Mouse (Mus musculus) midbrain, embryonic 15.5 days (tissue): ENCODE data around the gene Aldh1a1. TPM values are rescaled to one million over a fixed set of nuclear protein-coding genes. Genes with fewer than 3 reads are reported as not detected.
"Not testable (repeated sequence)": the region's sequence is repeated elsewhere in the genome, so short reads cannot be mapped to it uniquely, and the experiment has no call there.

Experiments used
- ATAC-seq: fragments of 200-750 bp; cut with Nextera tagmentation; replicated peaks from 2 replicates; pipeline ENCODE4 v1.8.0; 2017; ENCODE audit warnings: moderate TSS enrichment
- H3K27ac ChIP-seq: fragments of 300-500 bp; sonication (generic); 2 replicates; pipeline ENCODE4 v1.5.1; 2015; ENCODE audit warnings: mild to moderate bottlenecking, inconsistent platforms
- H3K27me3 ChIP-seq: fragments of 300-500 bp; sonication (generic); replicated peaks from 2 replicates; pipeline ENCODE4 v1.6.1; 2015; ENCODE audit warnings: inconsistent platforms
- H3K36me3 ChIP-seq: fragments of 300-500 bp; sonication (generic); replicated peaks from 2 replicates; pipeline ENCODE4 v1.6.1; 2015; ENCODE audit warnings: inconsistent platforms
- H3K4me1 ChIP-seq: fragments of 300-500 bp; sonication (generic); 2 replicates; pipeline ENCODE4 v1.6.1; 2015; ENCODE audit warnings: inconsistent platforms
- H3K4me2 ChIP-seq: fragments of 300-500 bp; sonication (generic); 2 replicates; pipeline ENCODE4 v1.6.1; 2015; ENCODE audit warnings: inconsistent platforms, mild to moderate bottlenecking, moderate library complexity
- H3K4me3 ChIP-seq: fragments of 300-500 bp; sonication (generic); 2 replicates; pipeline ENCODE4 v1.5.1; 2015; ENCODE audit warnings: mild to moderate bottlenecking, inconsistent platforms
- H3K9ac ChIP-seq: fragments of 300-500 bp; sonication (generic); 2 replicates; pipeline ENCODE4 v1.6.1; 2015; ENCODE audit warnings: mild to moderate bottlenecking, inconsistent platforms
- H3K9me3 ChIP-seq: fragments of 300-500 bp; sonication (generic); 2 replicates; pipeline ENCODE4 v1.6.1; 2016; ENCODE audit warnings: inconsistent platforms
- WGBS: fragments of 180-500 bp; shearing (Covaris S2); methylation state at CpG from one replicate; pipeline ENCODE4 v1.1.7; 2015; ENCODE audit warnings: mixed read lengths; 5-methylcytosine and 5-hydroxymethylcytosine counted together
- polyA plus RNA-seq: library from polyadenylated mRNA; unstranded; fragments of >200 nt; fragmentation: Nextera tagmentation; extraction: Ambion mirVana; gene quantifications from 2 replicates; pipeline ENCODE4 v1.2.1, GENCODE M21; 2015

Gene Aldh1a1
- polyA plus RNA-seq, 1 experiment from 2014 or later: 16.3 TPM

DNA sequence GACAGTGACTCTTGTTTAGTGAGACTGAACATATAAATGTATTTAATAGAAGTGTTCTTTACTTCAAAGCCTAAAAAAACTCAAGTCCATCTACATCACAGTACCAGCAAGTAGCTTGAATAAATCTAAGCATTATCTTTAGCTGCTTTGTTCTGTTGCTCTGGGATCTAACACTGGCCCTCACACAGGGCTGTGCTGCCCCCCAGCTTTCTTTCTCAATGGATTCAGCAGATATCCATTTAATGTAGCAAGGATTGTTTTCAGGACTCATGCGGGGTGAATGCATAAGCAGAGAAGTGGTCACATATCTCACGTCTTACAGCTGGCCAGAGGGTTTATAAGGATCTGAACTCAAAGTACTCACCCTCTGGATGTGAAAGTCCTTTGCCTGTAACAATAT, 129.9 kb downstream of the Aldh1a1 start:
- no peaks in the 10 kb centered on the region for H3K9me3 ChIP-seq
- no peak overlapping the region for H3K4me3 ChIP-seq
- H3K9ac ChIP-seq: no peak overlapping the region
- H3K36me3 ChIP-seq: no peaks in the 10 kb centered on the region
- ATAC-seq: no peak
- WGBS: 21% methylated on average over 2 of the region's 2 CpGs
- no peak overlapping the region for H3K4me2 ChIP-seq
- H3K27me3 ChIP-seq: no peaks in the 10 kb centered on the region
- H3K27ac ChIP-seq: no peak overlapping the region
- H3K4me1 ChIP-seq: no peaks in the 10 kb centered on the region

DNA sequence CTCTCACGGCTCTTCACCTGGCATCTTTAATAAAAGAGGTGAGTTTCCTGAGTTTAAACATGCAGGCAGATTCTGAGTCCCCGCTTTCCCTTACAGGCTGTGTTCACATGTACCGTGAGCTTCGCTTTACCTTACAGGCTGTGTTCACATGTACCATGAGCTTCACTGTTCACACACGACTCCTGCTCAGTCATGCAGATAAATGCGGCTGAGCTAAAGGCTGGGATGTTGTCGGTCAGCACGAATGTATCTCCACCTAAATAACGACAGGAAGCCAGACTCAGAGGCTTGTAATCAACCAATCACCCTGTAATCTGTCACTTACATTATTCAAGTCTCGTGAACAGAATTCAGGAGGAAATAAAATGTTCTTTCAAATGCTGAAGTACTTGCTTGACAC, 130.9 kb downstream of the Aldh1a1 start:
- 49% methylated on average over 10 of the region's 10 CpGs for WGBS
- Histone ChIP-seq H3K27ac (no peak overlapping the region), H3K9ac (no peak overlapping the region), H3K4me2 (no peak overlapping the region), H3K27me3 (no peaks in the 10 kb centered on the region), H3K4me1 (no peaks in the 10 kb centered on the region), H3K9me3 (no peaks in the 10 kb centered on the region), H3K36me3 (no peaks in the 10 kb centered on the region), H3K4me3 (no peak overlapping the region)
- ATAC-seq: no peak

DNA sequence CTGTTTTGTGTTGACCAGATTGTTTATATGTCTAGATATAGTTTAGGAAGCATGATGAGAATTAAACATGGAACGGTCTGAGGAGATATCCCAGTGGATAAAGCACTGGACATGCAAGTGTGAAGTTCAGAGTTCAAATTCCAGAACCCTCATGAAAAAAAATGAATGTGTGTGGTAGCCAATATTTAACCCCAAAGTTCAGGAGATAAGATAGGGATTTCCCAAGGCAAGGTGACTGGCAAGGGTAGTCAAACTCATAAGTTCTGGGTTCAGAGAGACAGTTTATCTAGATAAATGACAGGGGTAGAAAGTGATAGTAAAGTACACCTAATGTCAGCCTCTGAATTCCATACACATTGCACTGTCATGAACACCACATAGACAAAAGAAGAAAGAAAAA, 138.5 kb downstream of the Aldh1a1 start:
- WGBS: 93% methylated on average over 1 of the region's 1 CpGs
- Histone ChIP-seq H3K27me3 (no peaks in the 10 kb centered on the region), H3K36me3 (no peaks in the 10 kb centered on the region), H3K9ac (no peak overlapping the region), H3K4me3 (no peak overlapping the region), H3K9me3 (no peaks in the 10 kb centered on the region), H3K27ac (no peak overlapping the region), H3K4me1 (no peaks in the 10 kb centered on the region), H3K4me2 (no peak overlapping the region)
- no peak for ATAC-seq

DNA sequence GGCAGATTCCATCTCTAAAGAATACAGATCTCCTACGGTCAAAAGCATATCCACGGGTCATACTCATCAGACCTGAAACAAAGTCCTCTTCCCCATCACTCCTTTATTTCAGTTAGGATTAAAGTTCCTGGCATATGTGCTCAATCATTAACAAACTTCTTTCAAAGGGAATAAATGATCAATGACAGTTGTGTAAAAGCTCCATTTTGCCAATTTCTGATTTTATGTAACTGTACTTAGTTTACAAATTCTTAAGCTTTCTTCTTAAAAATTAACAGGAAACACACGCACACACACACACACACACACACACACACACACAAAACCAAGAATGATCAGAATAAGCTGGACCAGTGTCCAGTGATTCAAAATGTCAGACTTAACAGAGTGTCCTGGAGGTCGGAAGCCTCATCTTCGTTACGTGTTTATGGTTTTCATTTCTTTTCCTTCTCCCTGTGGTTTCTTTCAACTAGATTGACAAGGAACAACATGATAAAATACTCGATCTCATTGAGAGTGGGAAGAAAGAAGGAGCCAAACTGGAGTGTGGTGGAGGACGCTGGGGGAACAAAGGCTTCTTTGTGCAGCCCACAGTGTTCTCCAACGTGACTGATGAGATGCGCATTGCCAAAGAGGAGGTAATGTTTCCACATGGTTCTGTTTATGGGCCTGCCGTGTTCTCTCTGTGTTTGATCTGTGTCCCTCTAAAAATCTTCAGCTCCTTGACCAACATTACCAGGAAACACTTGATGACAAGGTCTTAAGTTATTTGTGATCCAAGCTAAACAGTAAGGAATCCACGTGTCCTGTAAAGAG, 141.6 kb downstream of the Aldh1a1 start:
- no peak for ATAC-seq
- 38% methylated on average over 12 of the region's 12 CpGs for WGBS

DNA sequence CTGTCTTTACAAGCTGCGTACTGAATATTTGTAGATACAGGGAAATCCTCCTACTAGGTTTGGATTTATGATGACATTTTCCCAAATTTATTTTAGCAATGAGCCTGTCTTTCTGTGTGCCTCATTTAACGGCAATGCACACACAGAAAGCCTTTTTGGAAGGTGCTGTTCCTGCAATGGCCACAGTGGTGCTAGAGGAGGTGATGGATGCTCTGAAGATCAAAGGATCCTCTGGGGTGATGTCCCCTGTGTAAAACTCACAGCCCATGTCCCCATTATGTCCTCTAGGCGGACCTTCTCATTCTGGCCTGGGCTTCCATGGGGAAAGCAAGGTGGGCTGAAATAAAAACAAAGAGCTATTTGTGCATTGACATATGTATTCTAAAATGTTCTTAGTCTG, 151.8 kb downstream of the Aldh1a1 start:
- no peaks in the 10 kb centered on the region for H3K27me3 ChIP-seq
- 74% methylated on average over 3 of the region's 3 CpGs for WGBS
- H3K4me2 ChIP-seq: no peak overlapping the region
- no peak overlapping the region for H3K9ac ChIP-seq
- H3K4me1 ChIP-seq: no peaks in the 10 kb centered on the region
- no peak overlapping the region for H3K27ac ChIP-seq
- H3K9me3 ChIP-seq: no peaks in the 10 kb centered on the region
- no peak overlapping the region for H3K4me3 ChIP-seq
- no peaks in the 10 kb centered on the region for H3K36me3 ChIP-seq
- ATAC-seq: no peak

More for the DNA sequence above, 141.6 kb downstream of the Aldh1a1 start:
- Histone ChIP-seq H3K9me3 (no peaks in the 10 kb centered on the region), H3K27ac (no peak overlapping the region), H3K4me3 (no peak overlapping the region), H3K36me3 (no peaks in the 10 kb centered on the region), H3K27me3 (no peaks in the 10 kb centered on the region), H3K4me2 (no peak overlapping the region), H3K4me1 (no peaks in the 10 kb centered on the region), H3K9ac (no peak overlapping the region)

DNA sequence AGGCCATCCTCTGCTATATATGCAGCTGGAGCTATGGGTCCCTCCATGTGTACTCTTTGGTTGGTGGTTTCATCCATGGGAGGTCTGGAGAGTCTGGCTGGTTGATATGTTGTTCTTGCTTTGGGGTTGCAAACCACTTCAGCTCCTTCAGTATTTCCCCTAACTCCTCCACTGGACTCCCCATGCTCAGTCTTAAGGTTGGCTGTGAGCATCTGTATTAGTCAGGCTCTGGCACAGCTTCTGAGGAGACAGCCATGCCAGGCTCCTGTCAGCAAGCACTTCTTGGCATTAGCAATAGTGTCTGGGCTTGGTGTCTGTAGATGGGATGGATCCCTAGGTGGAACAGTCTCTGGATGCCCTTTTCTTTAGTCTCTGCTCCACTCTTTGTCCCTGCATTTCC, 155.0 kb downstream of the Aldh1a1 start:
- not testable (repeated sequence) for H3K4me3 ChIP-seq, ATAC-seq, H3K9me3 ChIP-seq, H3K27me3 ChIP-seq, H3K27ac ChIP-seq, H3K4me1 ChIP-seq, H3K4me2 ChIP-seq, H3K9ac ChIP-seq, H3K36me3 ChIP-seq

DNA sequence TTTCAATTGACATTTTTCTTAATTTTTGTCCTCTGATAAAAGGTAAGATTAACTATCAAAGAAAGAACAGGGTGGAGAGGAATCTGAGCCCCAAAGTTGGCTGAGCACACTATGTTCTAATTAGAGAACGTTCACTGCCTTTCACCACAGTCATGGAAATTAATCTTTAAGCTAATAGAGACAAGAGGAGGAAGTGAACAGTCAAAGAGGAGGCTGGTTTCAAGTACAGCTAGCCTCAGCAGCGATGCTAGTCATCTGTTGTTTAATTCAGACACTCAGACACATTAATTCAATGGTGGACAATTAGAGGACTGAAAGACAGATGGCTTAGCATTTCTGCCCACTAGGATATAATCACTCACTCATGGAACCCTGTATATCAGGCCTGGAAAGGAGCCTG, 157.5 kb downstream of the Aldh1a1 start:
- no peak for ATAC-seq
- no peaks in the 10 kb centered on the region for H3K27me3 ChIP-seq
- H3K4me3 ChIP-seq: no peak overlapping the region
- no peak overlapping the region for H3K9ac ChIP-seq
- no peak overlapping the region for H3K27ac ChIP-seq
- H3K9me3 ChIP-seq: no peaks in the 10 kb centered on the region
- 23% methylated on average over 2 of the region's 2 CpGs for WGBS
- no peak overlapping the region for H3K4me2 ChIP-seq
- H3K36me3 ChIP-seq: no peaks in the 10 kb centered on the region
- no peaks in the 10 kb centered on the region for H3K4me1 ChIP-seq

DNA sequence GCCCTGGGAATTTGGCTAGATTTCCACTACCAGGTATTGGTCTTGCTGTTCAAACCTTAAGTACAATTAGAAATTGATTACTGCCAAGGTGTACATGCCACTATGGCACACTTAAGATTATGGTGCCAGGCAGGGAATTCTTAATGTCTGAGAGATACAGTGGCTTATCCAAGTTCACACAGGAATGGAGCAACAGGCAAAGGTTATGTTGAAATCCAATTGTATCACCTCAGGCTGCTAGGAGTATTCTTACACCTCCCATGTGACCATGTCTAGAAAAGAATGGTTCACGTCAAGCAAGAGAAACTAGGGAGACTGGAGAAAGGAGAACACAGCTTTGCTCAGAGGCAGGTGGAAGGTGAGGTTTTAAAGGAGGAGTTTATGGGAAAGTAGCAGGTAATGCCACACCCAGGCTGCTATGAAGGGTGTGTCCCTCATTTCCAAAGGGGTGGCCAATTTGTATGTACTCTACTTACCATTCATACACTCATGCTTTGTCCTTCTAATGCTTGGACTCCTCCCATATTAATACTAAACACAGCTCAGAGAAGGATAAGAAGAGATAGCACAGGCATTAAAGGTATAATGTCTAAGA, 160.7 kb downstream of the Aldh1a1 start:
- H3K9me3 ChIP-seq: no peaks in the 10 kb centered on the region
- no peak overlapping the region for H3K27ac ChIP-seq
- no peaks in the 10 kb centered on the region for H3K27me3 ChIP-seq
- no peak overlapping the region for H3K4me3 ChIP-seq
- H3K4me2 ChIP-seq: no peak overlapping the region
- WGBS: 94% methylated on average over 1 of the region's 1 CpGs
- no peaks in the 10 kb centered on the region for H3K4me1 ChIP-seq
- H3K9ac ChIP-seq: no peak overlapping the region
- no peaks in the 10 kb centered on the region for H3K36me3 ChIP-seq
- ATAC-seq: no peak

DNA sequence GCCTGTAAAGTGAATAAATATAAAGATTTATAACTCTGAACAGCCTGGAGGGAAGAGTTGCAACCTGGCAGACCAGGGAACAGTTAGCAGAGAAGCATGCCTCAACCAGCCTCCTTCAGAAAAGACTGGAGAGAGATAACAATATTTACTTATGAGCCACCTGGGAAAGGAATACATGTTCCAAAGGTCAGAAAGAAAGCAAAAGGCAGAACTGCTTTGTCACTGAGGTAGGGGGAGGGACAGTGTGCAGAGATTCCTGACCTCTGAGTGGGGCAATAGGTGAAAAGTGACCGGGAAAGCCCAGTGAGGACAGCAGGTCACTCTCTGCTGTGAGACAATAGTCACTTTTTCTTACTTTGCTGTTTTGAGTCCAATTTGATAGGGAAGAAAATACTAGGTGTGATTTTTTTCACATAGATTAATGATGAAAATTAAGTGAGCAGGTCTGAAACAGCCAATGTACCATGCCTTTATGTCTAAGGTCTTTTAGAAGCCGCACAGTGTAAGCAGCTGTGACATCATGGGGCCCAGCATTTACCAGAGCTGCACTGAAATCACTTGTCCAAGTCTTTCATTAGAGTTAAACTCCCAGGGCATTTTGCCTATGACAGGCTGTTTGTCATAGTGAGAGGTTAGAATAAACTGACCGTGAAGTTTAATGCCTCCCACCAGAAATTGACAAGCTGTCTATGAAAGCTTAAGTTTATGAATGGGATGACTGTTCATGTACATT, 161.8 kb downstream of the Aldh1a1 start:
- Histone ChIP-seq H3K4me2 (no peak overlapping the region), H3K27me3 (no peaks in the 10 kb centered on the region), H3K9ac (no peak overlapping the region), H3K4me3 (no peak overlapping the region), H3K9me3 (no peaks in the 10 kb centered on the region), H3K4me1 (no peaks in the 10 kb centered on the region), H3K36me3 (no peaks in the 10 kb centered on the region), H3K27ac (no peak overlapping the region)
- ATAC-seq: no peak
- WGBS: 73% methylated on average over 3 of the region's 3 CpGs

DNA sequence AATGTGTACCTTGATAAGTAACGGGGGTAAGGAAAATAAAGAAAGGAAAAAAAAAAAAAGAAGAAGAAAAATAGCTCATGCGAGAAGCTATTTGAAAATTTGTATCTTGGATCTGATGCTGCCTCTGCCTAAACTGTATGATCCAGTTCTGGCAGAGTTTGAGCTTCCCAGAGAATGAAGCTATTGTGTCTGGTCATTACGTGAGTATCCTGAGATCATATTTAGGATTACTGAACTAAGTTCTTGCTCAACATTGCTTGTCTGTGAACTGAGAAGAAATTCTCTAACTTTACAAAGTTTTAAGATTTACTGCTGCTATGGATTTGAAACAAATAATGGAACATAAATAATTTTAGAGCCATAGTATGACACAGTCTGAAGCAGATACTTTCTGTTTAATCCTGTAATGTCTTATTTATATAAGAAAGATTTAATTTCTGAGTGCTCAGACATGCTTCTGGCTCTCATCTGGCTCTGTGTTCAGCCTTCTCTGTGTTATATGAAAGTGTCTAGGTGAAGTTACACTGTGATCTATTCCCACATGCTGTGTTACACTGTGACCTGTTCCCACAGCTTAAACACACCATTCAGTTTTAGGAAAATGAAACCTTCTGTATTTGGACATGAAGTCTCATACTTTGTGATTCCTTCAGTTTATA, 185.3 kb downstream of the Aldh1a1 start:
- Histone ChIP-seq H3K27me3 (no peaks in the 10 kb centered on the region), H3K9ac (no peak overlapping the region), H3K4me2 (no peak overlapping the region), H3K27ac (no peak overlapping the region), H3K4me3 (no peak overlapping the region), H3K36me3 (no peaks in the 10 kb centered on the region), H3K4me1 (no peaks in the 10 kb centered on the region), H3K9me3 (no peaks in the 10 kb centered on the region)
- ATAC-seq: no peak
- WGBS: 89% methylated on average over 3 of the region's 3 CpGs
